Mouse (Mus musculus) liver, embryonic 15.5 days (tissue): Measurements from ENCODE around the gene Hpcal4. TPM values are rescaled to one million over a fixed set of nuclear protein-coding genes. Genes with fewer than 3 reads are reported as not detected.
A peak's percentile ranks its signal among the peaks of the same experiment; 100 is the strongest.

Source experiments
- ATAC-seq: fragments of 200-750 bp; cut with Nextera tagmentation; 2 replicates; pipeline ENCODE4 v1.8.0; 2017; ENCODE audit warnings: moderate number of reproducible peaks, mild to moderate bottlenecking, moderate library complexity; ENCODE audit not compliant: insufficient read depth
- H3K27ac ChIP-seq: fragments of 300-500 bp; sonication (generic); replicated peaks from 2 replicates; pipeline ENCODE4 v1.5.1; 2015; ENCODE audit warnings: mild to moderate bottlenecking, inconsistent platforms
- H3K27me3 ChIP-seq: fragments of 300-500 bp; sonication (generic); 2 replicates; pipeline ENCODE4 v1.6.1; 2015; ENCODE audit warnings: mild to moderate bottlenecking, inconsistent platforms
- H3K36me3 ChIP-seq: fragments of 300-500 bp; sonication (generic); replicated peaks from 2 replicates; pipeline ENCODE4 v1.6.1; 2015; ENCODE audit warnings: moderate library complexity, mild to moderate bottlenecking, inconsistent platforms
- H3K4me1 ChIP-seq: fragments of 300-500 bp; sonication (generic); replicated peaks from 2 replicates; pipeline ENCODE4 v1.6.1; 2015; ENCODE audit warnings: inconsistent platforms
- H3K4me2 ChIP-seq: fragments of 300-500 bp; sonication (generic); 2 replicates; pipeline ENCODE4 v1.6.1; 2015; ENCODE audit warnings: moderate library complexity, mild to moderate bottlenecking, inconsistent platforms
- H3K4me3 ChIP-seq: fragments of 300-500 bp; sonication (generic); replicated peaks from 2 replicates; pipeline ENCODE4 v1.5.1; 2015; ENCODE audit warnings: mild to moderate bottlenecking, inconsistent platforms
- H3K9ac ChIP-seq: fragments of 300-500 bp; sonication (generic); 2 replicates; pipeline ENCODE4 v1.6.1; 2015; ENCODE audit warnings: moderate library complexity, mild to moderate bottlenecking, inconsistent platforms
- H3K9me3 ChIP-seq: fragments of 300-500 bp; sonication (generic); replicated peaks from 2 replicates; pipeline ENCODE4 v1.6.1; 2016; ENCODE audit warnings: inconsistent platforms
- WGBS: fragments of 180-500 bp; shearing (Covaris S2); methylation state at CpG from one replicate; pipeline ENCODE4 v1.1.7; 2015; ENCODE audit warnings: mixed read lengths; ENCODE audit not compliant: insufficient replicate concordance; 5-methylcytosine and 5-hydroxymethylcytosine counted together
- polyA plus RNA-seq: library from polyadenylated mRNA; unstranded; fragments of >200 nt; fragmentation: Nextera tagmentation; extraction: Ambion mirVana; gene quantifications from 2 replicates; pipeline ENCODE4 v1.2.1, GENCODE M21; 2015

The Hpcal4 gene
- polyA plus RNA-seq, 1 experiment from 2014 or later, result not detected

- peaks cover 15% of the 10 kb centered on the region for H3K27me3 ChIP-seq
- H3K4me3 ChIP-seq, result no peak overlapping the region
- no peaks in the 10 kb centered on the region for H3K9me3 ChIP-seq
- H3K4me2 ChIP-seq, result no peak overlapping the region
- H3K4me1 ChIP-seq, result 0 out of 2 replicates have a peak, but pooled peaks cover 8% of the 10 kb centered on the region
- H3K27ac ChIP-seq, result no peak overlapping the region
- 5% methylated on average over 15 of the region's 15 CpGs for WGBS
- no peak overlapping the region for H3K9ac ChIP-seq
- no peak for ATAC-seq
- H3K36me3 ChIP-seq, result no peaks in the 10 kb centered on the region
Measured at GRCm38 (mm10) chr4:123162305-123162917, 20.6 kb upstream of the Hpcal4 start.

GRCm38 (mm10) chr4:123164157-123164556, 18.9 kb upstream of the Hpcal4 start:
- Histone ChIP-seq H3K4me1 (0 out of 2 replicates have a peak, but pooled peaks cover 8% of the 10 kb centered on the region), H3K36me3 (no peaks in the 10 kb centered on the region), H3K4me2 (no peak overlapping the region), H3K9ac (no peak overlapping the region), H3K4me3 (no peak overlapping the region), H3K27ac (no peak overlapping the region), H3K27me3 (peaks cover 15% of the 10 kb centered on the region), H3K9me3 (no peaks in the 10 kb centered on the region)
- 73% methylated on average over 15 of the region's 15 CpGs for WGBS
- no peak for ATAC-seq

DNA sequence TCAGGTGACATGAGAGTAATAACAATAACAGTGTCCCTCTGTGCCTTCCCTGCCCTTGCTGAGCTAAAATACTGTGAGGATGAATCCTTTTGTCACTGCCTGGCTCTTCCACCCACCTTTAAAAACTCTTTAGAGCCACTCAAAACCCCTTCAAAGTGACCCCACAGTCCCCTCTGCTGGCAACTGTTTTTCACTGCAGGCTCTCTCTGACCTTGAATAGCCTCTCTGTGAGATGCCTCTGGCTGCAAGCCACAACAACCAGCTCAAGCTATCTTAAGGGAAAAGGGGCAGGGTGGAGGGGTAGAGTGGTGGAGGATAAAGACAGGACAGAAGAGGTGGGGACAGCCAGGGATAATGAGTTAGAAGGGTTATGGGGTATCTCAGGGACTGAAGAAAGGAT, 11.2 kb upstream of the Hpcal4 start:
- H3K36me3 ChIP-seq, result no peaks in the 10 kb centered on the region
- no peak overlapping the region for H3K27ac ChIP-seq
- no peak overlapping the region for H3K4me3 ChIP-seq
- no peaks in the 10 kb centered on the region for H3K9me3 ChIP-seq
- H3K4me2 ChIP-seq, result no peak overlapping the region
- H3K27me3 ChIP-seq, result peaks cover 40% of the 10 kb centered on the region
- H3K4me1 ChIP-seq, result no peaks in the 10 kb centered on the region
- no peak overlapping the region for H3K9ac ChIP-seq
- no peak for ATAC-seq

DNA sequence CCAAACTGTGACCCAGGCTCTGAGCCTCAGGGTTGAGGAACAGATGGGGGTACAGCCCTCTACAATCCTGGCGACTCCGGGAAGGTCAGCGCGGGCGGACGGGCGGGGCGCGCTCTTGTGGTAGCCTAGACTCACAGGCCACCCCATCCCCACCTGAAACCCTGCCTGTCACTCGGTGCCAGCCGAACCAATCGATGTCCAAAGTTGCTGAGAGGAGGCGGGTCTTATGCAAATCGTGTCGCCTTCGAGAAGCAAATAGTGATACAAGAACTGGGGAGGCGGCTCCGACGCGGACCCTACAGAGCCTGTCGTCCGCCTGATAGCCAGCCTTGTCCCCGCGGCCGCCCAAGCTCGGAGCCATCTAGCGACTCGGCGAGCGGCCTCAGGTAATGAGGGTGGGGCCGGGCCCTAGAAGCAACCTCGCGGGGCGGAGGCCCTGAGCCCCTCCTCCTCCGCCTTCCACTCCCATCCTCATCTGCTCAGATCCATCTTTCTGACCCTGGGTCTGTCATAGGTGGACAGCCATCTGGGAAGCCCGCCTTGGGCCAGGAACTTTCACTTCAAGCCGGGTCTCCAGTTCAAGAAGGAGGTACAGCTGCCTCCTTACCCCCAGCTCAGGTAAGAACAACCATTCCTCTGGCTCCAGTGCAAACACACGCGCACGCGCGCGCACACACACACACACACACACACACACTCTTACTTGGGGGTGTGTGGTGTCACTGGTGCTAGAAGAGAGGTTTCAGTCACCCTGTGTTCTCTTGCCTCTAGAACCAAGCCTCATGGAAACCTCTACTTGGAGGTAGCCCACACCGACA, 421 bp downstream of the Hpcal4 start:
- Histone ChIP-seq H3K4me2 (peak overlapping the region; percentile 59), H3K27me3 (peaks cover 81% of the 10 kb centered on the region), H3K4me1 (peaks cover 14% of the 10 kb centered on the region), H3K9ac (no peak overlapping the region), H3K4me3 (peak overlapping the region; percentile 37), H3K9me3 (no peaks in the 10 kb centered on the region), H3K27ac (no peak overlapping the region), H3K36me3 (no peaks in the 10 kb centered on the region)
- peak; percentile 79 for ATAC-seq
- WGBS, result 8% methylated on average over 44 of the region's 44 CpGs

DNA sequence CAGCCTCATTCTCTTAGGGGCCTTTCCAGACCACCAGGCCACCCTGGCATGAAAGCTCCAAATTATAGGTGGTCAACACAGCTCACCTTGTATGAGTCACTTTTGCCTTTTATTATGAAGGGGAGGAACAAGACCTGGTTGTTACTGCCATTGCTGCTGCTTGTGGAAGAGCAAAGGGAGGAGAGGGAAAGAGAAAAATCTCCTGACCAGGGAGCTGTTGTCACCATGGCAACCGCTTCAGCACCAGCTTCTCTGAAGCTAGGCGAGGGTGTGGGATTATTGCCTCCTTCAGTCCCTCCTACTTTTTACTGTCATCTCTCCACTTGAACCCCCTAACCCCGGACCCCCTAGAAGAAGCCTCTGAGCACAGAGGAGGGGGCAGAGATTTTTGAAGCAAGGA, 1.8 kb downstream of the Hpcal4 start:
- Histone ChIP-seq H3K4me1 (peaks cover 14% of the 10 kb centered on the region), H3K4me2 (no peak overlapping the region), H3K27ac (no peak overlapping the region), H3K27me3 (peaks cover 74% of the 10 kb centered on the region), H3K4me3 (no peak overlapping the region), H3K9me3 (no peaks in the 10 kb centered on the region), H3K36me3 (no peaks in the 10 kb centered on the region), H3K9ac (no peak overlapping the region)
- 35% methylated on average over 3 of the region's 3 CpGs for WGBS
- ATAC-seq, result no peak

GRCm38 (mm10) chr4:123192336-123192735, 9.3 kb downstream of the Hpcal4 start:
- H3K9ac ChIP-seq, result no peak overlapping the region
- no peak overlapping the region for H3K27ac ChIP-seq
- no peak overlapping the region for H3K4me2 ChIP-seq
- H3K36me3 ChIP-seq, result no peaks in the 10 kb centered on the region
- H3K4me3 ChIP-seq, result no peak overlapping the region
- 62% methylated on average over 11 of the region's 11 CpGs for WGBS
- no peak for ATAC-seq
- no peaks in the 10 kb centered on the region for H3K4me1 ChIP-seq
- no peaks in the 10 kb centered on the region for H3K9me3 ChIP-seq
- peaks cover 38% of the 10 kb centered on the region for H3K27me3 ChIP-seq

GRCm38 (mm10) chr4:123193791-123194190, 10.8 kb downstream of the Hpcal4 start:
- Histone ChIP-seq H3K27ac (no peak overlapping the region), H3K4me3 (no peak overlapping the region), H3K9ac (no peak overlapping the region), H3K9me3 (no peaks in the 10 kb centered on the region), H3K4me1 (no peaks in the 10 kb centered on the region), H3K4me2 (no peak overlapping the region), H3K27me3 (peaks cover 47% of the 10 kb centered on the region), H3K36me3 (no peaks in the 10 kb centered on the region)
- WGBS, result 76% methylated on average over 11 of the region's 11 CpGs
- no peak for ATAC-seq

DNA sequence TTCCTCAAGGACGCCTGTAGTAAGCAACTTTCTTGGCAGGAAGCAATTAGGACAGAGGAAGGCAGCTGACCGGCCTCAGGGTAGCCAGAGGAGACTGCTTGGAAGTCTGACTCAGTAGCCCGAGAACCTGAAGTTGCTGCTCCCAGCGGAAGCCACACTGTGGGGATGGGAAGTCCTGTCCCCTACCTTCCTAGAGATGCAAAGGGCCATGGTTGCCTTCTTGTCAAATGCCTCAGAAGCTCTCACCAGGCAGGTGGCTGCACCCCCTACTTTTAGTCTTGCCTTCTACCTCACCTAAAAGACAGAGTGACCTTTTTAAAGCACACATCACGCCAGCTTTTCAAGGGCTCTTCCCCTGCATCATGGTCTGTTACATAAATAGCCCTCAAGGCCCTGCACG, 13.7 kb downstream of the Hpcal4 start:
- no peak for ATAC-seq
- Histone ChIP-seq H3K9ac (no peak overlapping the region), H3K4me3 (no peak overlapping the region), H3K36me3 (no peaks in the 10 kb centered on the region), H3K4me1 (peaks cover 7% of the 10 kb centered on the region; the same call in 1 of the 2 replicates), H3K9me3 (no peaks in the 10 kb centered on the region), H3K27ac (no peak overlapping the region), H3K4me2 (no peak overlapping the region), H3K27me3 (peaks cover 74% of the 10 kb centered on the region)
- 28% methylated on average over 6 of the region's 6 CpGs for WGBS

- Histone ChIP-seq H3K4me2 (peak overlapping the region; percentile 58), H3K4me1 (peaks cover 7% of the 10 kb centered on the region; the same call in 1 of the 2 replicates), H3K9me3 (no peaks in the 10 kb centered on the region), H3K36me3 (no peaks in the 10 kb centered on the region), H3K4me3 (peak overlapping the region; percentile 26; the same call in 1 of the 2 replicates), H3K27me3 (peaks cover 89% of the 10 kb centered on the region), H3K9ac (no peak overlapping the region), H3K27ac (no peak overlapping the region)
- no peak for ATAC-seq
- WGBS, result 4% methylated on average over 15 of the region's 15 CpGs
Measured at GRCm38 (mm10) chr4:123200771-123201185, 17.8 kb downstream of the Hpcal4 start.

DNA sequence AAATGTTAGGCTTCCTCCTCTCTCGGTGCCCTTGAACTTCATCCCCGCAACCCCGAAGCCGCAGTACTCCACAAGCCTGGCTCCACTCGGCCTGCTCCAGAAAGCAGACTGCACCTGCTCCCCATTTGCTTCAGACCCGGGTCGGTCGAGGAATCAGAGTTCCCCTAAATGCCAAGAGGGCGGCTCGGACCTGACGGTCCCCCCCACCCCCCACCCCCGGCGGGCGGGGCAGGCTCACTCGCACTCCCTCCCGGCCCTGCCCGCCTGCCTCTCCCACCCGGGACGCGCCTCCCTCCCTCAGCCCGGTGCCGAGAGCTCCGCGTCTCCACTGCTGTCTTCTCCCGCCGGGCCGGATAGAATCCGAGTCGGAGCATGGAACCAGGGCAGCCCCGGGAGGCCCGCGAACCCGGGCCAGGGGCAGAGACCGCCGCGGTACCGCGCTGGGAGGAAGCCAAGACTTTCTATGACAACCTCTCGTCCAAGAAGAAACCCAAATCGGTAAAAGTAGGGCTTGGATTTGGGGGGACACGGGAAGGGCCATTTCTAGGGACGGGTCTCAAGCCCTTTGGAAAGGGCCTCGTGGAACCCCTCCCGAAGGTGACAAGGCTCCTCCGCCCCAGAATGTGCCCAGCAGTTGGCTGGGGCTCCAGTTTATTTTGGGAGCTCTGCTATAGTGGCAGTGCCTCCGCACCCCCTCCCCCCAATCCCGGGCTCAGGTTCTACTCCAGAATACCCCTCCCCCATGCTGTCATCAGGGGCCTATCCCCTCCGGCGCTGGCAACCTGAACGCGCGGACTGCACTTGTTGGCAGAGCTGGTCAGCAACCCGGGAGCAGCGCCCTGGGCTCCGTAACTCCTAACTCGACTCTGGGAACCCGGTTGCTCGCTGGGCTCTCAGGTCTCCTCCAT, 18.4 kb downstream of the Hpcal4 start, which contains the start of gene Nt5c1a:
Nt5c1a (plus strand) TSS at position 319 of the 908 bp plus-strand sequence.
- H3K27ac ChIP-seq, result no peak within 1 kb of the TSS
- peaks cover 7% of the 10 kb centered on the region; the same call in 1 of the 2 replicates for H3K4me1 ChIP-seq
- H3K4me3 ChIP-seq, result peak within 1 kb of the TSS; percentile 26
- H3K36me3 ChIP-seq, result no peaks in the 10 kb centered on the region
- peak within 1 kb of the TSS; percentile 58 for H3K4me2 ChIP-seq
- peaks cover 87% of the 10 kb centered on the region for H3K27me3 ChIP-seq
- WGBS, result 2% methylated on average over 58 of the region's 58 CpGs
- no peak for ATAC-seq
- no peak within 1 kb of the TSS for H3K9ac ChIP-seq
- no peaks in the 10 kb centered on the region for H3K9me3 ChIP-seq

GRCm38 (mm10) chr4:123202094-123202420, 19.0 kb downstream of the Hpcal4 start:
- H3K4me2 ChIP-seq, result no peak overlapping the region
- WGBS, result 16% methylated on average over 8 of the region's 8 CpGs
- peaks cover 84% of the 10 kb centered on the region for H3K27me3 ChIP-seq

More at GRCm38 (mm10) chr4:123202094-123202420, 19.0 kb downstream of the Hpcal4 start:
- peaks cover 7% of the 10 kb centered on the region; the same call in 1 of the 2 replicates for H3K4me1 ChIP-seq
- H3K4me3 ChIP-seq, result no peak overlapping the region
- H3K9ac ChIP-seq, result no peak overlapping the region
- no peaks in the 10 kb centered on the region for H3K36me3 ChIP-seq
- H3K9me3 ChIP-seq, result no peaks in the 10 kb centered on the region
- no peak overlapping the region for H3K27ac ChIP-seq
- no peak for ATAC-seq
